Mouse (Mus musculus) urinary bladder, adult 18-20 months (tissue): ENCODE data around the gene Olfr1441.

Experiments used
- DNase-seq, 2 experiments: peaks; one replicate each; pipeline ENCODE4 v3.0.0; 2022; ENCODE audit warnings: low spot score in 2 of 2, mixed read lengths in 2 of 2

Olfr1441 gene

DNA sequence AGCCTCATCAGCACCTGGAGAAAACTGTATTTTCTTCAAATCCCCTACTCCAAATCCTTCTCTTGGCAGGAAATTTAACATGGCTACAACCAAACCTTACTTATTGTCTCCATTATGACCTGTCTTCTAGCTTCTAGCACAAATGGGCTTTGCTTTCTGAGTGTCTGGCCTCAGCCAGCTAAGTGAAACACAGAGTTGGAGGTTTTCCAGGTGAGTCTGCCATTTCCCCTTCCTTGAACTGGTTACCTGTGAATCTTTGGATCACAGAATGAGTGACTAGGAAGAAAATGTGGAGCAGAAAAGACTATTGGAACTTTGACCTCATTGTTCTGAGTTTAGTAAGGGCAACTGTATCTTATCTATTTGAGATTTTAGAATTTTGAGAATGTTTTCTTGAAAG lies at the start of gene Olfr1441:
Gene Olfr1441 (plus strand): TSS at position 73 of the 400 bp plus-strand sequence.
- no peak for DNase-seq

DNA sequence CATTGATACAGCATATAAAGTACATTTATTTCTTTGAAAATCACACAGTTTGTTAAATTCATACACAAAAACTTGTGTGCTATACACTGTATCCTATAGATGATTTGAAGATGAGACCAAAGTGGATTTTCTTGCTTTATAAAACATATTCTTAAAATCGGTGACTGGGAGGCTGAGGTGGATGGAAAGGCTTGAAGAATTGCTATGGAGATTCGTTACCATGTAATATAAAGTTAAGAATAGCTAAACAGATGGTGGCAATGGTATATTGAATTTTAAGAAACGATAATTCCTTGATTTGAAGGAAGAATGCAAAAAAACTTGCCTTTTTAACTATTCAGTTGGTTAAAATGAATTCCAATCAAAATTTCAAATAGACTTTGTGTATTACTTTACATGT lies 44.2 kb upstream of the Olfr1441 start:
- DNase-seq: no peak

DNA sequence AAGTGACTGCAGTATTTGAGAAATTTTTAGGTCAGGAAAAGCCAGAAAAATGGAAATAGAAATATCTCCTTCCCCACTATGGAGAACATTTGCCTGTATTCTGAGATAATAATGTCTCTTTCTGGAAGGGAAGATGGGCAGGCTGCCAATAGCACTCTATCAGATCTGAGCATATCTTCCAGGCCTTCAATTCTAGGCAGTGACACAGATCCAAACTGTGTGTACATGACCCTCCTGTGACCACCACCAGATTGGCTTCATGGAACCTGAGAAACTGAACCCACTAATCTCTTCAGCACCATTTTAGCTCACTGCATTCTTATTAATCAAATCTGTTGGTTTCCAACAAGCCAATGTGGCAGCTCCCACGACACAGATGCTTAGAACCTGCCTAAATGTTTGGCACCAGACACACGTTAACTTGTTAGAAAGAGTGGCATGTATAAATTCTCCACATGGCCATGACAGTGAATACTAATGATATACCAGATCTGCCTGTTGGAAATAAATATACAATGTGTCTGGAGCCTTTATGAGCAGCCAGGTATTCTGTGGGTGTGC lies 42.7 kb upstream of the Olfr1441 start:
- DNase-seq: no peak

DNA sequence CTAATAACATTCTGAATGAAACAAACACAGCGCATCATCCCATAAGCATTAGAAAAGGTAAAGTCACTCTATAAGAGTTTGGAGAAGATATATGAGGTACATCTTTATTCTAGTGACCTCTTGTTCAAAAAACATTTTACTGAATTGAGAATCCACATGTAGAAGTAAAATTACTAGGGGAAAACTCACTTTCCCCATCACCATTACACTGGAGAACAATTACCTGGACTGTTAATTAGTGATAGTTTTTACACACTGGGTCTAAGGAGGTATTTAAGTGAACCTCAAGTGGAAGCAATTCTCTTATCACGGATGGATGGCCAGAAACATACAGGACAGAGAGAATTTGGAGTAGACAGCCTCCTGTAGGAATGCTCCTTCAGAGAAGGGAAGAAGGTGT lies 30.3 kb upstream of the Olfr1441 start, which contains the start of gene Olfr1440:
Gene Olfr1440 (plus strand): TSS at position 301 of the 400 bp plus-strand sequence.
- DNase-seq: no peak

DNA sequence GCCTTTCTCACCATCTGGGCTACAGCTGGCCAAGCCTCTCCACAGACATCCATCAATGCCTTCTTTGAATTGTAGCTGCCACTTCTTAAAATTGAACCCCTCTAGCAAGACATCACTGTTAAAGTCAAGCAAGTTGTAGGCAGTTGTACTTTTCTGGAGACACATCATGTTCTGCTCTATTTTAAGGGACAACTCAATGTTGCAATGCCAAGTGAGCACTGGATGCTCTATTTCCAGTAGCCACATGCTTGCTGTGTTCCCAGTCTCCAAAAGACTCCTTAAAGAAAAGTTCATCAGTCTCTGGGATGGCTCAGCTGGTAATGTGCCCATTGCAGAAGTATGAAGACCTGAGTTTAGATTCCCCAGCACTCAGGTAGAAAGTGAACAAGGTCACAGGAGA lies 3.5 kb upstream of the Olfr1441 start:
- no peak for DNase-seq

DNA sequence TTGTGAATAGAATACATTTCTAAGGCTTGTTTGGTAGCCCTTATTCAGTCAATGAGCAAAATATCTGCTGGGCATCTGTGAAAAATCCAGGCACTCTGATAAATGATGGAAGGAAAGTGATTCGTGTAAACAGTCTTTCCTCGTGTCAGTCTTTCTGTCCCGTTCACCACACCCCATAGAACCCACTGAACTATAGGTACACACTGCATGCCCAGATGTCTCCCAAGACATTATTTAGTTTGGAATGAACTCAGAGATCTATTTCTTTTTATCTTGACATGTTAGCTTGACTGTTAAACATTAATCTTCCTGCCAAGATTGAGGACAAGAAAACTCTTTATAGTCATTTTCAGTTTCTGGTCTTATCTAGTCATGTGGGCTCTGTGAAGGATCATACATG lies 1.1 kb downstream of the Olfr1441 start:
- no peak for DNase-seq

DNA sequence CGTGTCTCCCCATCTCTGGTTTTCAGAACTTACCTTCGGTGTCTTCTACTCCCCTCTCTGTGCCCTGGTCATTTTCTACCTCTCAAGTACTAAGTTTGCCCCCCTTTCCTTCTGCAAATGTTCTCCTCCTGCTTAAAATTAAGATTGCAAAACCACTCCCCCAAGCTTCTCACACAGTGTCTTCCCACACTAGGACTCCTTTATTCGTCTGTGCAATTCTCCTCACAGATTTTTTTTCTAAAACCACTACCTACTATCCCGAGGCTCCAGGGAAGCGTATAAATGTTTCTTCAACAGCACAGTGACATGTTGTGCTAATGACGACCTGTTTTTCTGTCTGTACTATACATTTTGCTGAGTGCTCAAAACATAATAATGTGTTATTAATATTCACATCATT lies 3.3 kb downstream of the Olfr1441 start:
- no peak for DNase-seq

DNA sequence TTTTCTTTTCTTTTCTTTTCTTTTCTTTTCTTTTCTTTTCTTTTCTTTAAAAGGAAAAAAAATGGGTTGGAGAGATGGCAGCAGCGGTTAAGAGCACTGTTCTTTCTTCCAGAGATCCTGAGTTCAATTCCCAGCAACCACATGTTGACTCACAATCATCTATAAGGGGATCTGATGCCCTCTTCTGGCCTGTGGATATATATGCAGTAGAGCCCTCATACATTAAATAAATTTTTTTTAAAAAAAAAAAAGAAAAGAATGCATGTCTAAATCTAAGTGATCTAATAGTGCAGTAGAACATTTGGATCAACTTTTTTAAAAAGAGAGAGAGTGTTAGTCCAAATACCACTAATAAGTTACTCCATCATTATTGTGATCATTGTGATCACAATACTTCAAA lies 4.4 kb downstream of the Olfr1441 start:
- no peak for DNase-seq

DNA sequence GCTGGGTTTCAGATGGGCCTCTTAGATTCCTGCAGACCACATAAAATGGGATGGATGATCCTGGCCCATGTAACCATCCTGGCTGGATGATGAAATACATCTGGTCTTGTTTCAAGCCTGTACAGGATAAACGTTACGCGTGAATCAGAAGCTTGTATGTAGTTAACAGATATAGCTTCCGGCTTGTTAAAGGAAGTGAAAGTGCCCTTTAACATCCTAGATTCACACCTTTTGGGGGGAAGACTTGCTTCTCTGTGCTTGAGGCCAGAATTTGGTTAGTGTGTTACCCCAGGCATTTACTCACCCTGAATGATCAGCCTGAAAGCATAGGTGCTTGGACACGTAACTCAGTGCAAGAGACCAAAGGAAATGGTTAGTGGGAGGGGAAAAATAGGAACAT lies 9.9 kb downstream of the Olfr1441 start:
- DNase-seq: no peak

DNA sequence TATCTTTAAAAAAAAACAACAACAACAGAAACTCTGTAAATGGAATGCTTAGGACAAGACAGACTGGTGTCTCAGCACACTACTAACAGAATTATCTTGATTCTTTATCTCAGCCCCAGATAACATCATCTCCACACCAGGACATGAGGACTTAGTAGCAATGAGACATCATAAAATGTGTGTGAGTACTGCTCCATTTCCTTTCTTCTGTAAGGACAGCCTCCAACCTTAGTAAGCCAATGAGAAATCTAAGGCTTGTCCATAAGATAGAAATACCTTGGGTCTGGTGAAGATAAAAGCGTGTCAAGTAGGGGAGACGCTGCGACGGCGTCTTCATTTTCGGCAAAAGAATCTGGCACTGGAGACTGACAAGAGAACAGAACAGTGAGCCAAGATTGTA lies 10.4 kb downstream of the Olfr1441 start, which contains the start of gene Pfpl:
Gene Pfpl (plus strand): TSS at position 301 of the 400 bp plus-strand sequence.
- no peak for DNase-seq

DNA sequence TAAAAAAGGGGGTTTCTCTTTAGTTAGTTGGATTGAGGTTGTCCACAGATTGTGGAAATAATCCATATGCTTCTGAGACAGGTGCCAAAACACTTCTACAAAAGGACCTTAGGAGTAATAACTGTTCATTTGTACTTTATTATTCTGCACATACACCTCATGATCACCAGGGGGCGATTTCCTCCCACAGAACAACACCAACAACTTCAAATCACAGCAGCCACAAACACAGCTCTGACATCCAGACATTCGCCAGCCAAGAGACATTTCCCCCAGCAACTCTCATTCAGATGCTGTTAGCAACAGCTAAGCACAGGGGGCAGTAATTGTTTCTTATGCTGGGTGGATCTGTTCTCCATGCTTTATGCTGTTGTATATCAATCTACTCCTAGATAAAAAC lies 15.8 kb downstream of the Olfr1441 start:
- peak in 1 of 2 experiments; percentile 32 for DNase-seq

DNA sequence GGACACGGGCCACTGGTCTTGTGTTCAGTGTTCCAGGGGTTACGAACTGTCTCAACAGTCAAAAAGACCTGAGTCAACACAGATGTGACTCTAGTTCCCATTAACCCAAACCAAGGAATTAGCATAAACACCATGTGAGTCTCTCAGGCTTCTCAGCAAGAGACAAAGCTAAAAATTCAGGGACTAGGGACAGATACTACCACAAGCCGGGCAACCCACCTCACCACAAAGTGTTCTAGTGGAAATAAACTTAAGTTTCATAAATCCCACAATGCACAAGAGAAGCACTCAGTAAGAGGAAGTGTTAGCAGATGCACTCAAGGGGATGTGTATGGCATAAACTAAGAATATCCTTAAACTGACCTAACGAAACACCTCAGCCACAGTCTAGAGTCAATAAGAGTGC lies 17.8 kb downstream of the Olfr1441 start:
- DNase-seq: no peak

DNA sequence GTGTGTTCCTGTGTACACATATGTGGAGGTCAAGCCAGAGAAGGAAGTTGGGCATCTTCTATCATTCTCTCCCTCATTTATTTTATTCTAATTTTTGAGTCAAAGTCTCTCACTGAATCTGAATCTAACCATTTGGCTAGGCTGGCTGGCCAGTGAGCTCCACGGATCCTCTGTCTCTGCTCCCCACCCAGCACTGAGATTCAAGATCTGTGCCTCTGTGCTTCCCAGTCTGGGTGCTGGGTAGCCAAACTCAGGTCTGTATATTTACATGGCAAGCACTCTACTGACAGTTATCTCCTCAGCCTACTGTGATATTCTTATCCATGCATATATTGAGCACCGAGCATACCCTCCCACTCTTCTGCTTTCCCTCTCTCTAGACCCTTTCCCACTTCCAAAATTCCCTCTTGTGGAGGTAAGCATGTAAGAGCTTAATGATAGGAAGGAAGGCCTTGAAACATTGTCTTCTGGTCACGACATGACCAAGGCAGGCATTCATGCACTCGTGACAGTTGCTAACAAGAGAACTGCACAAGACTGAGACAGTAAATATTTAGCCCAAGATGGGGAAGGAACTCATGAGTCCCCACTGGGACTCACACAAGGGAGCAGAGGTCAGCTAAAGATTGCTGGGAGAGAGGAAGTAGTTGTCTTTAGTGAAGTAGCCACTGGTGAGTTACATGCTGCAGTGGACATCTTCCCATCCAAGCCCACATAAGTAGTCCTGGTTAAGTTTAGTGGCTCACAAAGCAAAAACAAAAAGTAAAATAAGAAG lies 18.7 kb downstream of the Olfr1441 start:
- DNase-seq: no peak

DNA sequence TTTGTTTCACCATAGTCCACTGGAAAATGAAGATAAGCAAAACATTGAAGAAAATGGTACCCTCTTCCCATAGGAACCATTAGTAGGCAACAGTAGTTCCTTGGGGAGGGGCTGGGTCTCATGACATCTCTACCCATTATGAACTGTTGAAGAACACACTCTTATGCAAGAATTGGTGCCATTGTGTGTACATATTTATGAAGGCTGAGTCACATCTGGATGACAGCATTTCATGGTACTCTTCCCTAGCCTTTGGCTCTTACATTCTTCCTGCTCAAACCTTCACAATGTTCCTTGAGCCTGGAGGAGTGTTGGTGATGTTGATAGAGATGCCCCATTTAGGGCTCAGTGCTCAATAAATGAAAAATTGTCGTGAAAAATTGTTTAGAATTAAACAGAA lies 22.3 kb downstream of the Olfr1441 start:
- DNase-seq: no peak

DNA sequence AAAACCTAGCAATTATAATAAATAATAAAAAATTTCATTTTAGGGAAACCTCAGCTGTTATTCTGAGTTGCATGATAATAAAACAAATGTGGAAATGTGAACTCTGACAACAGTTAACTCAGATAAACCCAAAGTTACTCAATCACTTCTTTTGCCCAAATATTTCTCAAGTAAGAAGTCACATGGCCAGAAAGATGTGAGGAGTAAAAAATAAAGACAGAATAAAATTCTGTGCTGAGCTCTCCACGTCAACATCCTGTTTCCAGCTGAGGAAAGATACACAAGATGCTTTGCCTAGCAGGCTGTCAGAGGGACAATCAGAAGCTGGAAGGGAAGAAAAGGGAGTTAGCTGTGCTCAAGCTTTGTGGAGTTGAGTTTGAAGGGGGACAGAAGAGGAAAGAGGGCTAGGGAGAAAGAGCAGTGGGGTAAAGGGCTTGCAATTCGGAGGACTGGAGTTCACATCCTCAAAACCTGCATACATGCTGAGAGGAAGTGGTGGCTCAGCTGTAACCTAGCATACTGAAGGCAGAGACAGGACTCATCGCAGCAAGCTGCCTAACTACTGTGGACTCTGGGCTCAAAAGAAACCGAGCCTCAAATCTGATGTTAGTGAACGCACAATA lies 23.0 kb downstream of the Olfr1441 start:
- no peak for DNase-seq

DNA sequence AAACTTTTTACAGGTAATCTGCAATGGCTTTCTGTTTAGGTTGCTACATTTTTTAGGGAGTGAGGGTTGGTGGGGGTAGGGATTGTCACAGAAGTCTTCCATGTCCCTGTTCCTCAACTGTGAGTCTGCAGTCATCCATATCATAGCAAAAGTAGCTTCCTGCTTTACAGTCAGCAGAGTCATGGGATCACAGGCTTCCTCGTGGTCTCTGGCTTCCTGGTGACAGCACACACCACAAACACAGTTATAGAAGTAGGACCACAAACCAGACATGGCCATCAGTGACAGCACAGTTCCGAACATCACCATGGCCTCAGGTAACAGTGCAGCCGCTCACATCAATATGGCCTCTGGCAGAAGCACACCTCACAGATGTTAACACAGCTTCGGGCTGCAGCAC lies 25.3 kb downstream of the Olfr1441 start:
- DNase-seq: no peak

DNA sequence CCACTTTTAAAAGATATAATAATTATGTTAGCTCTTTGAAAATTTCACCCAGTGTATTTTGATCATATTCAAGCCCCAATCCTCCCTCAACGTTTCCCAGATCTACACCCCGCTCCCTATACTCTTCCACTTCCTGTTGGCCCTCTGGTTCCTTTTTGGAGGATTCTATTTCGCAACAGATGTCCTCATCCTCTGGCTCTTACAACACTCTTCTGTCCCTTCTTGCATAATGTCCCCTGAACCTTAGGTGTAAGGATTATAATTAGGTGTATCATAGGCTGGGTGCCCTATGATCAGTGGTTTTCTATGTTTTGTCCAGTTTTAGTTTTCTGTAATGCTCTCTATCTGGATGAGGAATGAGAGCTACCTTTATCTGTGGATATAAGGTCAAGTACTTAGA lies 27.8 kb downstream of the Olfr1441 start:
- no peak for DNase-seq

DNA sequence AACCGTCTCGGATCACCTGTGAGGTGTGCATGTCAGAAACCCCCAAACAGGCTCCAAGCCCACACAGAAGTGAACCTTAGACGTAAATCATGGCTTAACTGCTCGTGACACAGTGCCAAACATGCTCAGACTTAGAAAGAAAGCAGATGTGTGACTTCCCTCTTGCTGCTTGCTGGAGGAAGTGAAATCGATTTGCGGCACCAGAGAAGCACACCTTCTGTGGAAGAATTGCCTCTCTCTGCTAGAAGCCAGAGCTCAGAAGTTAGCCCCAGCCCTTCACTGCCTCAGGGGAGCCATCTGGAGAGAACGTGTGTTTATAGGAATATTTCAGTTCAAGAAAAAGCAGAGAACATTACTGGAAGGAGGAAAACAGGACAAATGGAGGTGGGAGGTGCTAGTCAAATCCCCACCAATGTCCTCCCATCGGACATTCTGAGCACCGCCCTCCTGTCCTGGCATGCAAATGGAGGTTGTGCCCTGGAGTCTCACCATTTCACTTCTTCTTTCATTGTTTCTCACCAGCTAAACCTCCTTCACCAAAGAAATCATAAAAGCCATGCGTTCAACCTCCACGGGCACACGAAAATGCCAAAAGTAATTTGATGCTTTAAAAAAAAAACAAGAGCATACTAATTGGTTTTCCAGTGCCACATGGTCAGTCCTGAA lies 40.3 kb downstream of the Olfr1441 start:
- DNase-seq: no peak

DNA sequence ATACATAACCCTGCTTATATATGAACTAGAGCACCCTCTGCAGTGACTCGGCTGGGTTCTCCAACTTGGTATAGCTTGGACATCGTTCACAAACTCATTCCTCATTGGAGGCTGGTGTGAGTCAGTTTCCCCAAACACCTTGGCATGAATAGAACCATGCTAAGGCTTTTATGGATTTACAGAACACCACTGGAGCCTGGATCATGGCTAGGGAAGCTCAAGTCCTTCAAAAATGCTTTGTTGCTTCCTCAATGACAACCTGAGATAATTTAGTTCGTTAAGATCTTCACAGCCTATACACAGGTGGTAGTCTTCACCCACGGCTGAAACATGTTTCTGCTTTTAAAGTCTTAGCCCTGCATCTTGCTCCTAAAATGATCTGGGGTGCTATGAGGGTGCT lies 42.3 kb downstream of the Olfr1441 start:
- no peak for DNase-seq

DNA sequence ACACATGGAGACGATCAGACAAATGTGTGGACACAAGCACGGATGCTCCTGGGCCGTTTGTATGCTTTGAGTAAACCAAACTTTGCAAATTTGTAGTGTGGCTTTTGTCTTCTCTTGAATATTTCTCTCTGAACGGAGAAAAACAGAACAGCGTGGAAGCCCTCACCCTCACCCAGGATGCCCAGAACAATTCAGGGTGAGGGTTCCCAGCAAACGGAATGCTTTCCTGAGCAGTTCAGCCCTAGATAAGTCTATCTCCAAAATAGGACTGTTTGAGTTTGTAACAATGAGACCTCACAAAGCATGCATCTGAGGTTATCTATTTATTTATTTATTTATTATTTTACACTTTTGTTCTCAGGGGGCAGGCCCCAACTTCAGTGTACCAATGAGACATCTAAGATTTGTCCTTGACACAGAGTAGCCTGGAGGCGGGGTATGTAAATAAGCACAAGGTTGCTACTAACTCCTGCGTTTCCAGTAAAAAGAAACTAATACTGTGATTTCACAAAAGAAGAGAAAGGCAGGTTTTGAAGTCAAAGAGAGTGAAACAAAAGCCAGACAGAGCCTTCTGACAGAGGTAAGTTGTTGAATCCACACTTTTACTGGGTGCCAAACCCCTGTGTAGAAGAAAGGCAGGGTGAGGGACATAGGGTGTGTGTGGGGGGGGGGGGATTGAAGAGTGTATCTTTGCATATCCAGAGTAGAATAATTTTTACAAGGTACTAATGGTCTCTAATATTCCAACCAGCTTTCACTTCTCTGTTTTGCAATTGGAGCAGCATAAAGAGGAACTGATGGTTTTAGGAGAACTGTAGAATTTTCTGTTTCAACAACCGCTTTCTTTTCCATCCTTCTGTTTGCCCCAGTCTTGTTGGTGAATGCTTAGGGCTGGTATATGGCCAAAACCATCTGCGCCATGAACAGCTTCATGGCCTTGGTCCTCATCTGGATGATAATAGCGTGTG lies 43.3 kb downstream of the Olfr1441 start, which contains the start of gene Mpeg1:
Gene Mpeg1 (plus strand): TSS at position 498 of the 968 bp plus-strand sequence.
- DNase-seq: no peak
